In the genomic region with DNA sequence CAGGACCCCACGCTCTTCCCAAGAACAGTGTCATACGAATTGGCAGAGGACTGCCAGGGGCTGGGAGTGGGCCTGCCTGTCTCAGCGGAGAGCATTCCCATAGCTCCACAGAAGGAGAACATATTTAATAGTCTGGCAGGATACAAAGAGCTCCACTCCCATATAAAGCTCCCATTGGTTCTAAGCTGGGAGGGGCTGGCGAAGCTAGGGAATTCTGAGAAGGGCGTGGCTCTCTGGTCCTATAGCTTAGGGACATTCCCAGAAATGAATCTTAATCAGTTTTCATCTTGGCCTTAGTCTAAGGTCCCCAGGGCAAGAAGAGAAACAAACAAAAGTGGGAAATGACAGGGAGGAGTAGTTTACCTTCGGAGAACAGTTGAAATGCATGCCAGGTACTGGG, we compare ENCODE assay signal across 22 mouse cellular contexts.
"Had no signal": no experiment of that assay in that cellular context is flagged by ENCODE, and none has a peak within 500 bp of the region (broad histone marks: within the 10 kb centered on the region; RNA-seq: fewer than 3 reads in every experiment).

No protein-coding gene starts in this region.

- DNase-seq: kidney, adult 2 months; kidney, postnatal 25 days; layer of hippocampus, postnatal 36 days; left cerebral cortex, postnatal 4 days; liver, postnatal 0 days; lung, embryonic 14.5 days; lung, postnatal 14 days; lung, postnatal 4 days; midbrain, embryonic 14.5 days; retina, postnatal 1 day; right cerebral cortex, postnatal 25 days; thymus, adult 2 months; thymus, postnatal 14 days; thymus, postnatal 4 days had no signal

- H3K4me2 ChIP-seq: limb, embryonic 12.5 days; limb, embryonic 15.5 days; liver, embryonic 11.5 days; lung, embryonic 14.5 days; midbrain, embryonic 11.5 days; neural tube, embryonic 13.5 days had no signal

- H3K36me3 ChIP-seq: limb, embryonic 12.5 days; limb, embryonic 15.5 days; neural tube, embryonic 13.5 days had no signal

- H3K4me1 ChIP-seq: limb, embryonic 12.5 days; neural tube, embryonic 13.5 days had no signal

- H3K9me3 ChIP-seq: limb, embryonic 12.5 days; limb, embryonic 15.5 days; neural tube, embryonic 13.5 days had no signal

- H3K27me3 ChIP-seq: limb, embryonic 12.5 days; limb, embryonic 15.5 days; neural tube, embryonic 13.5 days had no signal

- H3K27ac ChIP-seq: kidney, postnatal 0 days; left cerebral cortex, adult 2 months; limb, embryonic 12.5 days; limb, embryonic 15.5 days; liver, embryonic 14.5 days; neural tube, embryonic 13.5 days had no signal

- ATAC-seq: liver, postnatal 0 days had no signal

- H3K4me3 ChIP-seq: left cerebral cortex, adult 2 months; limb, embryonic 12.5 days; limb, embryonic 15.5 days; neural tube, embryonic 13.5 days had no signal

- H3K9ac ChIP-seq: limb, embryonic 12.5 days; limb, embryonic 15.5 days; liver, embryonic 14.5 days; liver, postnatal 0 days; lung, embryonic 14.5 days; neural tube, embryonic 13.5 days had no signal
